Mouse (Mus musculus) lung, embryonic 16.5 days (tissue): ENCODE data around the gene Lrch3. TPM values are rescaled to one million over a fixed set of nuclear protein-coding genes. Genes with fewer than 3 reads are reported as not detected.
A peak's percentile ranks its signal among the peaks of the same experiment; 100 is the strongest.
"Not testable (repeated sequence)": the region's sequence is repeated elsewhere in the genome, so short reads cannot be mapped to it uniquely, and the experiment has no call there.

Source experiments
- ATAC-seq: fragments of 200-750 bp; cut with Nextera tagmentation; 2 replicates; pipeline ENCODE4 v1.8.0; 2017; ENCODE audit warnings: low read depth, mild to moderate bottlenecking, moderate library complexity
- H3K27ac ChIP-seq: fragments of 300-500 bp; sonication (generic); 2 replicates; pipeline ENCODE4 v1.5.1; 2014; ENCODE audit warnings: mild to moderate bottlenecking, control low read depth, low read length
- H3K27me3 ChIP-seq: fragments of 300-500 bp; sonication (generic); 2 replicates; pipeline ENCODE4 v1.6.1; 2014; ENCODE audit warnings: low read depth, low read length, mixed read lengths; ENCODE audit not compliant: control insufficient read depth, insufficient read depth
- H3K36me3 ChIP-seq: fragments of 300-500 bp; sonication (generic); 2 replicates; pipeline ENCODE4 v1.6.1; 2014; ENCODE audit warnings: low read length; ENCODE audit not compliant: control insufficient read depth, insufficient read depth
- H3K4me1 ChIP-seq: fragments of 300-500 bp; sonication (generic); replicated peaks from 2 replicates; pipeline ENCODE4 v1.6.1; 2014; ENCODE audit warnings: low read length, mixed read lengths; ENCODE audit not compliant: control insufficient read depth, insufficient read depth
- H3K4me2 ChIP-seq: fragments of 300-500 bp; sonication (generic); 2 replicates; pipeline ENCODE4 v1.6.1; 2014; ENCODE audit warnings: low read depth, low read length, control low read depth
- H3K4me3 ChIP-seq: fragments of 300-500 bp; sonication (generic); 2 replicates; pipeline ENCODE4 v1.5.1; 2014; ENCODE audit warnings: mild to moderate bottlenecking, low read length, control low read depth
- H3K9ac ChIP-seq: fragments of 300-500 bp; sonication (generic); 2 replicates; pipeline ENCODE4 v1.6.1; 2014; ENCODE audit warnings: low read length, control low read depth
- H3K9me3 ChIP-seq: fragments of 300-500 bp; sonication (generic); 2 replicates; pipeline ENCODE4 v1.6.1; 2016; ENCODE audit warnings: low read length; ENCODE audit not compliant: control insufficient read depth
- WGBS: fragments of 180-500 bp; shearing (Covaris S2); extraction: QIAGEN DNeasy Blood & Tissue Kit; methylation state at CpG from one replicate; pipeline ENCODE4 v1.1.7; 2014; 5-methylcytosine and 5-hydroxymethylcytosine counted together
- polyA plus RNA-seq: library from polyadenylated mRNA; unstranded; fragments of >200 nt; fragmentation: Nextera tagmentation; extraction: Ambion mirVana; gene quantifications from 2 replicates; pipeline ENCODE4 v1.2.1, GENCODE M21; 2015

Lrch3 gene
- polyA plus RNA-seq, 1 experiment from 2014 or later: 18.9 TPM

DNA sequence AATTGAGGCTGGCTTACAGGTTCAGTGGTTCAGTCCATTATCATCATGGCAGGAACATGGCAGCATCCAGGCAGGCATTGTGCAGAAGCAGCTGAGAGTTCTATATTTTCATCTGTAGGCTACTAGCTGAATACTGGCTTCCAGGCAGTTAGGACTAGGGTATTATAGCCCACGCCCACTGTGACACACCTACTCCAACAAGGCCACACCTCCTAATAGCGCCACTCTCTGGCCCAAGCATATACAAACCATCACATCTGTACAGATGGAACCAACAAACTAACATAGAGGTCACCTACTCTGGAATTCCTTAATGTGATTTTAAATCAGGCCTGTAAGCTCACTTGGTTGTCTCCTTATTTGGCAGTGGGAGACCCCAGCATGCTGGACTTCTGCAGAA lies 134.8 kb downstream of the Lrch3 start:
- H3K9ac ChIP-seq: no peak overlapping the region
- H3K27me3 ChIP-seq: no peaks in the 10 kb centered on the region
- no peaks in the 10 kb centered on the region for H3K4me1 ChIP-seq
- no peaks in the 10 kb centered on the region for H3K9me3 ChIP-seq
- no peak overlapping the region for H3K4me3 ChIP-seq
- no peak overlapping the region for H3K4me2 ChIP-seq
- 71% methylated on average over 2 of the region's 2 CpGs for WGBS
- no peaks in the 10 kb centered on the region for H3K36me3 ChIP-seq
- no peak overlapping the region for H3K27ac ChIP-seq
- no peak for ATAC-seq

DNA sequence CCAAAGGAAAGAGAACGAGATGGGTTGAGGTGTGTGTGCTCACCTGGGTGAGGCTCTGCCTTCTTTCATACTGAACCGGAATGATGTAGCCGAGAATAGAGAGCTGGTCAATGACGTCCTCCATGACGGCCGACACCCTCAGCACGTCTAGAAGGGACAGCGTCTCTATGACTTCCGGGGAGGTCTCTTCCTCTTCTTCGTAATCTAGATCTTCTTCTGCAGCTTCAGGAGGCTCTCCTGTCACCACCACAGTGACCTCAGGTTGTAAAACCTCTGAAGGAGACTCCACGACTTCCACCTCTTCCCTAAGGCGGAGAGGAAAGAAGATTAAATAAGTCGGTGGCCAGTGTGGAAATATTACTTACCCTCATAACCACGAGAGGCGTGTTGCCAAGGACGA lies 135.9 kb downstream of the Lrch3 start:
- no peak overlapping the region for H3K27ac ChIP-seq
- H3K9me3 ChIP-seq: no peaks in the 10 kb centered on the region
- no peak for ATAC-seq
- H3K9ac ChIP-seq: no peak overlapping the region
- no peaks in the 10 kb centered on the region for H3K27me3 ChIP-seq
- no peaks in the 10 kb centered on the region for H3K4me1 ChIP-seq
- WGBS: 89% methylated on average over 16 of the region's 16 CpGs
- H3K4me3 ChIP-seq: no peak overlapping the region
- no peak overlapping the region for H3K4me2 ChIP-seq
- H3K36me3 ChIP-seq: no peaks in the 10 kb centered on the region

- 66% methylated on average over 5 of the region's 5 CpGs for WGBS
- no peaks in the 10 kb centered on the region for H3K36me3 ChIP-seq
Measured at GRCm38 (mm10) chr16:33053141-33053540, 139.2 kb downstream of the Lrch3 start.

DNA sequence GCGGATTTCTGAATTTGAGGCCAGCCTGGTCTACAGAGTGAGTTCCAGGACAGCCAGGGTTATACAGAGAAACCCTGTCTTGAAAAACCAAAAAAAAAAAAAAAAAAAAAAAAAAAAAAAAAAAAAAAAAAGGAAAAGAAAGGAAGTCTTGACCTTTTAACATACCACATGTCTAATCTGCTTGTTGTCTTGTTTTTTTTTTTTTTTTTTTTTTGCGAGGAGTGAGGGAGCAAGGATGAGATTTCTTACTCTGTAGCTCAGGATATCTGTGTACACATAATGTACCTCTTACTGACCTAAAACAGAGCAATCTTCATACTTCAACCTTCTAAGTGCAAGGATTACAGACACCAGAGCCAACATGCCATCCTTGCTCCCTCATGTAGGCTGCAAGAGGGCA lies 141.0 kb downstream of the Lrch3 start:
- H3K36me3 ChIP-seq: peaks cover 14% of the 10 kb centered on the region
- not testable (repeated sequence) for H3K9me3 ChIP-seq, H3K4me2 ChIP-seq, H3K27me3 ChIP-seq, ATAC-seq, H3K27ac ChIP-seq, H3K4me3 ChIP-seq, H3K9ac ChIP-seq
- WGBS: 78% methylated on average over 2 of the region's 2 CpGs
- peaks cover 14% of the 10 kb centered on the region for H3K4me1 ChIP-seq

More at GRCm38 (mm10) chr16:33053141-33053540, 139.2 kb downstream of the Lrch3 start:
- H3K9me3 ChIP-seq: no peaks in the 10 kb centered on the region
- no peak overlapping the region for H3K9ac ChIP-seq
- no peaks in the 10 kb centered on the region for H3K27me3 ChIP-seq
- no peak overlapping the region for H3K4me2 ChIP-seq
- ATAC-seq: no peak
- H3K27ac ChIP-seq: no peak overlapping the region
- peaks cover 10% of the 10 kb centered on the region for H3K4me1 ChIP-seq
- no peak overlapping the region for H3K4me3 ChIP-seq

- Histone ChIP-seq H3K9ac (peak overlapping the region; percentile 58), H3K4me3 (peak overlapping the region; percentile 81), H3K27ac (no peak overlapping the region; the same call in 1 of the 2 replicates), H3K9me3 (no peaks in the 10 kb centered on the region), H3K4me1 (peaks cover 14% of the 10 kb centered on the region), H3K27me3 (no peaks in the 10 kb centered on the region), H3K4me2 (peak overlapping the region; percentile 82), H3K36me3 (peaks cover 18% of the 10 kb centered on the region)
- WGBS: 18% methylated on average over 10 of the region's 10 CpGs
- ATAC-seq: peak; percentile 10; the same call in 1 of the 2 replicates
Measured at GRCm38 (mm10) chr16:33055655-33056054, 141.8 kb downstream of the Lrch3 start.

DNA sequence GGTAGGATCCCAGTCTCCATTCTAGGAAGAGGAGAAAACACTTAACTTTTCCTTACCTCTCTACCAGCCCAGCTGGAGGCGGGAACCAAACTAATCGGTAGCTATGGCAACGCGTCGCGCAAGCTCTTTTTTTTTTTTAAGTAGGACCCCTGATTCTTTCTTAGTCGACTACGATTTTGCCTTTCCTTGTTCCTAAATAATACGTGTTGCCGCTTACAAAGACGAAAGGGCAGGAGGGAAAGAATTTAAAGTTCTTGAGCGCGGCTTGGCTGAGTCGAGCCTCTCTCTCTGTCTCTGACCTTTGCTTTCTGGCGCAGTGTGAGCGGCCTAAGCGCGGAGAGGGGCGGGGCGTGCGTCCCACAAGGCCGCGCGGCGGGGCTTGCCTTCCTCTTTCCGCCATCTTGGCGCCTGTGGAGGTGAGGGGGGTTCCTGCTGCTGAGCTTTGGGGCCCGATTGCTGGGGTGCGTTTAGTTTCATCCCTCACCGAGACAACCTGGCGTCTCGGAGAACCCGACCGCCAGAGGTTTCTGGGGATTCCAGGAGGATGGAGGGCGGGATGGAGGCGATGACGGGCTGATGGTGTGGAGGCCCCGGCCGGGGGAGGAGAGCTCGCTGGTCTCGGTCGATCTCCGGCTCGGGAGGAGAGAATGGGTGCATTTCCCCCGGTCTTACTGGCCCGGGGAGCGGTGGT lies 142.3 kb downstream of the Lrch3 start, which contains the start of the genes Iqcg and Rpl35a:
Gene Iqcg, minus strand, starts transcription at position 124 of the 691 bp plus-strand sequence.
Gene Rpl35a, plus strand, starts transcription at position 359 of the 691 bp plus-strand sequence.
- no peaks in the 10 kb centered on the region for H3K9me3 ChIP-seq
- no peaks in the 10 kb centered on the region for H3K27me3 ChIP-seq
- peak within 1 kb of the TSS; percentile 91 for H3K9ac ChIP-seq
- peak within 1 kb of the TSS; percentile 85 for H3K27ac ChIP-seq
- peak within 1 kb of the TSS; percentile 81 for H3K4me3 ChIP-seq
- ATAC-seq: peak; percentile 95
- H3K36me3 ChIP-seq: peaks cover 22% of the 10 kb centered on the region
- WGBS: 0% methylated on average over 47 of the region's 47 CpGs
- H3K4me1 ChIP-seq: peaks cover 14% of the 10 kb centered on the region
- peak within 1 kb of the TSS; percentile 82 for H3K4me2 ChIP-seq

- peak overlapping the region; percentile 81 for H3K4me3 ChIP-seq
- H3K9me3 ChIP-seq: no peaks in the 10 kb centered on the region
- H3K36me3 ChIP-seq: peaks cover 22% of the 10 kb centered on the region
- peak; percentile 12 for ATAC-seq
- peak overlapping the region; percentile 85 for H3K27ac ChIP-seq
- peak overlapping the region; percentile 79 for H3K4me2 ChIP-seq
- H3K27me3 ChIP-seq: no peaks in the 10 kb centered on the region
- peak overlapping the region; percentile 91 for H3K9ac ChIP-seq
- WGBS: under 1% methylated on average over 24 of the region's 24 CpGs
- H3K4me1 ChIP-seq: peaks cover 16% of the 10 kb centered on the region
Measured at GRCm38 (mm10) chr16:33056786-33057185, 142.9 kb downstream of the Lrch3 start.

DNA sequence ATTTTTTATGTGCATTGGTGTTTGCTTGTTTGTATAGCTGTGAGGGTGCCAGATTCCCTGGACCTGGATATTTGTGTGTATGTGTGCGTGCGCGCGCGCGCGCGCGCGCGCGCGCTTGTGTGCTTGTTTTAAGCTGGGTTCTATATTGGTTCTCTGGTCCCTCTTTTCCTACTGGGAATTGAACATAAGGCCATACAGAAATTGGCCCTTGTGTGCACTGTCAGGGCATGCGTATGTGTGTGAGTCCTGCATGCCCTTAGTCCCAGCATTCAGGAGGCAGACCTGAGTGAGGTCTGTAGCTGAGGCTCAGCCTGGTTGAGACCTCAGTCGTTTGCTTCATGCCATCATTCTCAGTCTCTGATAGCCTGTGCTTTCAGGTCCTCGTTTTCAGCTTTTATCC lies 144.1 kb downstream of the Lrch3 start:
- WGBS: 86% methylated on average over 16 of the region's 16 CpGs
- peak overlapping the region; percentile 40 for H3K9ac ChIP-seq
- H3K27me3 ChIP-seq: no peaks in the 10 kb centered on the region
- no peak overlapping the region for H3K27ac ChIP-seq
- ATAC-seq: no peak
- peaks cover 17% of the 10 kb centered on the region for H3K4me1 ChIP-seq
- H3K4me3 ChIP-seq: 0 out of 2 replicates have a peak overlapping the region, but pooled peaks have one; percentile 25
- peaks cover 22% of the 10 kb centered on the region for H3K36me3 ChIP-seq
- H3K4me2 ChIP-seq: peak overlapping the region; percentile 79
- H3K9me3 ChIP-seq: no peaks in the 10 kb centered on the region

GRCm38 (mm10) chr16:33058656-33059055 lies 144.8 kb downstream of the Lrch3 start:
- H3K4me3 ChIP-seq, H3K27ac ChIP-seq, H3K9me3 ChIP-seq, H3K9ac ChIP-seq, ATAC-seq, H3K4me2 ChIP-seq, H3K27me3 ChIP-seq: not testable (repeated sequence)
- Histone ChIP-seq H3K36me3 (peaks cover 22% of the 10 kb centered on the region), H3K4me1 (peaks cover 22% of the 10 kb centered on the region)
- 82% methylated on average over 9 of the region's 9 CpGs for WGBS
